In genomic region chr4:59548560-59549174, GRCm38 (mm10) we compare ENCODE assay signal across 8 mouse cellular contexts. TPM values are rescaled to one million over a fixed set of nuclear protein-coding genes. Genes with fewer than 3 reads are reported as not detected.
DNase-seq lines count a peak whose midpoint lies in the region; ATAC-seq and TF ChIP-seq lines count a peak whose summit lies in the region.

No protein-coding gene starts in this region.

- H3K27me3 ChIP-seq in Patski = no peaks in the 10 kb centered on the region
- H3K27me3 ChIP-seq in hindbrain, embryonic 11.5 days (ENCODE audit: control insufficient read depth, insufficient read depth, low read length) = no peaks in the 10 kb centered on the region

- no peaks in the 10 kb centered on the region for H3K9me3 ChIP-seq in hindbrain, embryonic 11.5 days (ENCODE audit: control insufficient read depth, low read length)

- peak; percentile 77 for ATAC-seq in Patski
- ATAC-seq in hindbrain, embryonic 11.5 days (ENCODE audit: low FRiP score) = peak; percentile 87

- TF ChIP-seq CTCF in Patski (IDR thresholded peaks at IDR 0.05) = no peak

- DNase-seq in Patski (ENCODE audit: low read depth, low spot score) = no peak
- DNase-seq in cerebellum, adult 8-10 months = peak; percentile 54
- peak; percentile 42 to 62 for DNase-seq in frontal cortex, postnatal 10 days (ENCODE audit: low spot score in 2 of 2)
- DNase-seq in hindbrain, embryonic 11.5 days (ENCODE audit: low spot score) = peak; percentile 73
- DNase-seq in layer of hippocampus, postnatal 25 days (ENCODE audit: extremely low spot score in 1 of 2, low spot score in 1 of 2) = peak; percentile 53 to 55
- DNase-seq in lung, postnatal 14 days = peak; percentile 82
- DNase-seq in right cerebral cortex, adult 18-20 months = peak; percentile 74
- peak; percentile 84 for DNase-seq in urinary bladder, adult 2 months (ENCODE audit: low spot score)

- H3K9ac ChIP-seq in hindbrain, embryonic 11.5 days (ENCODE audit: low read depth, low read length) = peak overlapping the region; percentile 79

- WGBS in hindbrain, embryonic 11.5 days = under 1% methylated on average over 75 of the region's 83 CpGs

- in situ Hi-C loops in Patski (cut with MboI; ENCODE audit: low pct_unique_long_range_greater_than_20kb) = no loop called here

- peak overlapping the region; percentile 88 for H3K27ac ChIP-seq in hindbrain, embryonic 11.5 days (ENCODE audit: low read depth, low read length)

- H3K4me3 ChIP-seq in hindbrain, embryonic 11.5 days (ENCODE audit: low read depth, low read length) = peak overlapping the region; percentile 84

- H3K4me2 ChIP-seq in hindbrain, embryonic 11.5 days (replicated peaks; ENCODE audit: low read depth, low read length) = peak overlapping the region; percentile 66

- H3K36me3 ChIP-seq in hindbrain, embryonic 11.5 days (ENCODE audit: control insufficient read depth, insufficient read depth, low read length) = no peaks in the 10 kb centered on the region

- no peaks in the 10 kb centered on the region for H3K4me1 ChIP-seq in hindbrain, embryonic 11.5 days (replicated peaks; ENCODE audit: control insufficient read depth, insufficient read depth, low read length)

- CTCF ChIA-PET in Patski (lab: Charles Lee) = no interaction called here

- POLR2A ChIA-PET in Patski (lab: Charles Lee) = no interaction called here

RNA-seq across cellular contexts. Expression of gene Ptbp3, which starts 0.5 kb away (rescaled TPM):
- 41.4 TPM for polyA plus RNA-seq in Patski (2021)
- polyA plus RNA-seq in hindbrain, embryonic 11.5 days (2014; fragmentation: Nextera tagmentation; extraction: Ambion mirVana) = 39.7 and 40.2 TPM in 2 replicates
- total RNA-seq in layer of hippocampus, postnatal 25 days (2021) = 10 to 100 TPM; 30.0 to 37.7 TPM
- polyA plus RNA-seq in urinary bladder, adult 2 months (2012; rRNA removed) = 30.2 and 35.6 TPM in 2 replicates

RNA-seq across cellular contexts. Expression of gene Hsdl2, which starts 32.7 kb away (rescaled TPM):
- polyA plus RNA-seq in Patski (2021) = 25.8 TPM
- 39.4 and 42.0 TPM in 2 replicates for polyA plus RNA-seq in hindbrain, embryonic 11.5 days (2014; fragmentation: Nextera tagmentation; extraction: Ambion mirVana)
- 10 to 100 TPM; 28.0 to 28.1 TPM for total RNA-seq in layer of hippocampus, postnatal 25 days (2021)
- polyA plus RNA-seq in urinary bladder, adult 2 months (2012; rRNA removed) = 65.2 and 72.5 TPM in 2 replicates
